Mouse (Mus musculus) heart, embryonic 14.5 days (tissue): Measurements from ENCODE around the gene Olfr1089. TPM values are rescaled to one million over a fixed set of nuclear protein-coding genes. Genes with fewer than 3 reads are reported as not detected.

Experiments
- ATAC-seq: fragments of 200-750 bp; cut with Nextera tagmentation; 2 replicates; pipeline ENCODE4 v1.8.0; 2017; ENCODE audit warnings: low read depth, moderate TSS enrichment; ENCODE audit not compliant: insufficient number of reproducible peaks, insufficient read depth, low FRiP score
- H3K27ac ChIP-seq, 2 experiments: fragments of 200-500 bp in 1 of 2; fragments of 300-500 bp in 1 of 2; sonication (generic) in 1 of 2; replicated peaks in 1 of 2; 2 replicates each; pipeline ENCODE4 v1.5.1; 2012 to 2014; ENCODE audit warnings: low read depth in 2 of 2, low read length in 2 of 2, control low read depth in 1 of 2, mild to moderate bottlenecking in 1 of 2, mixed read lengths in 1 of 2; ENCODE audit not compliant: control insufficient read depth in 1 of 2, insufficient read depth in 1 of 2
- H3K27me3 ChIP-seq: fragments of 300-500 bp; sonication (generic); 2 replicates; pipeline ENCODE4 v1.6.1; 2014; ENCODE audit warnings: mild to moderate bottlenecking, low read length, control low read depth; ENCODE audit not compliant: control insufficient read depth, insufficient read depth
- H3K36me3 ChIP-seq: fragments of 300-500 bp; sonication (generic); 2 replicates; pipeline ENCODE4 v1.6.1; 2014; ENCODE audit warnings: mild to moderate bottlenecking, control low read depth, low read length, mixed read lengths; ENCODE audit not compliant: control insufficient read depth, insufficient read depth
- H3K4me1 ChIP-seq, 2 experiments: fragments of 200-500 bp in 1 of 2; fragments of 300-500 bp in 1 of 2; sonication (generic) in 1 of 2; 2 replicates each; pipeline ENCODE4 v1.6.1; 2012 to 2014; ENCODE audit warnings: low read length in 2 of 2, control low read depth in 1 of 2, mixed read lengths in 1 of 2; ENCODE audit not compliant: control insufficient read depth in 2 of 2, insufficient read depth in 2 of 2
- H3K4me2 ChIP-seq: fragments of 300-500 bp; sonication (generic); 2 replicates; pipeline ENCODE4 v1.6.1; 2014; ENCODE audit warnings: mild to moderate bottlenecking, low read length
- H3K4me3 ChIP-seq, 2 experiments: fragments of 200-500 bp in 1 of 2; fragments of 300-500 bp in 1 of 2; sonication (generic) in 1 of 2; 2 replicates each; pipeline ENCODE4 v1.5.1; 2012 to 2014; ENCODE audit warnings: low read length in 2 of 2, mild to moderate bottlenecking in 2 of 2, control low read depth in 1 of 2, low read depth in 1 of 2, moderate library complexity in 1 of 2; ENCODE audit not compliant: control insufficient read depth in 1 of 2, insufficient read depth in 1 of 2
- H3K9ac ChIP-seq: fragments of 300-500 bp; sonication (generic); 2 replicates; pipeline ENCODE4 v1.6.1; 2014; ENCODE audit warnings: mild to moderate bottlenecking, low read length
- H3K9me3 ChIP-seq: fragments of 300-500 bp; sonication (generic); 2 replicates; pipeline ENCODE4 v1.6.1; 2016; ENCODE audit warnings: low read length, control low read depth; ENCODE audit not compliant: control insufficient read depth
- WGBS: fragments of 180-500 bp; shearing (Covaris S2); extraction: QIAGEN DNeasy Blood & Tissue Kit; methylation state at CpG from one replicate; pipeline ENCODE4 v1.1.7; 2014; 5-methylcytosine and 5-hydroxymethylcytosine counted together
- polyA plus RNA-seq: library from polyadenylated mRNA; unstranded; fragments of >200 nt; fragmentation: Nextera tagmentation; extraction: Ambion mirVana; gene quantifications from 2 replicates; pipeline ENCODE4 v1.2.1, GENCODE M21; 2014

Olfr1089 gene
- polyA plus RNA-seq = not detected in 2 replicates

GRCm38 (mm10) chr2:86733601-86734000, at the start of gene Olfr1089:
TSS of gene Olfr1089 (minus strand) at chr2:86733701.
- H3K4me1 ChIP-seq = no peaks in the 10 kb centered on the region
- H3K9me3 ChIP-seq = no peaks in the 10 kb centered on the region
- H3K36me3 ChIP-seq = no peaks in the 10 kb centered on the region
- H3K4me2 ChIP-seq = no peak within 1 kb of the TSS
- H3K27me3 ChIP-seq = no peaks in the 10 kb centered on the region
- no peak within 1 kb of the TSS for H3K9ac ChIP-seq
- no peak within 1 kb of the TSS for H3K4me3 ChIP-seq
- H3K27ac ChIP-seq = no peak within 1 kb of the TSS
- no peak for ATAC-seq

- no peak within 1 kb of the TSS for H3K9ac ChIP-seq
- 69% methylated on average over 2 of the region's 2 CpGs for WGBS
- no peak for ATAC-seq
- no peak within 1 kb of the TSS for H3K27ac ChIP-seq
- H3K27me3 ChIP-seq = no peaks in the 10 kb centered on the region
- no peaks in the 10 kb centered on the region for H3K9me3 ChIP-seq
- no peaks in the 10 kb centered on the region for H3K4me1 ChIP-seq
- no peak within 1 kb of the TSS for H3K4me2 ChIP-seq
- no peaks in the 10 kb centered on the region for H3K36me3 ChIP-seq
- no peak within 1 kb of the TSS for H3K4me3 ChIP-seq
Measured at GRCm38 (mm10) chr2:86782179-86782578, 48.7 kb upstream of the Olfr1089 start, which contains the start of gene Olfr1093. TSS of gene Olfr1093 (plus strand) at chr2:86782479.

- no peak for ATAC-seq
- Histone ChIP-seq H3K4me3 (no peak overlapping the region), H3K27ac (no peak overlapping the region), H3K27me3 (no peaks in the 10 kb centered on the region), H3K4me2 (no peak overlapping the region), H3K4me1 (no peaks in the 10 kb centered on the region), H3K9me3 (no peaks in the 10 kb centered on the region), H3K36me3 (no peaks in the 10 kb centered on the region), H3K9ac (no peak overlapping the region)
- WGBS = 94% methylated on average over 6 of the region's 6 CpGs
Measured at GRCm38 (mm10) chr2:86761050-86761449, 27.5 kb upstream of the Olfr1089 start.

DNA sequence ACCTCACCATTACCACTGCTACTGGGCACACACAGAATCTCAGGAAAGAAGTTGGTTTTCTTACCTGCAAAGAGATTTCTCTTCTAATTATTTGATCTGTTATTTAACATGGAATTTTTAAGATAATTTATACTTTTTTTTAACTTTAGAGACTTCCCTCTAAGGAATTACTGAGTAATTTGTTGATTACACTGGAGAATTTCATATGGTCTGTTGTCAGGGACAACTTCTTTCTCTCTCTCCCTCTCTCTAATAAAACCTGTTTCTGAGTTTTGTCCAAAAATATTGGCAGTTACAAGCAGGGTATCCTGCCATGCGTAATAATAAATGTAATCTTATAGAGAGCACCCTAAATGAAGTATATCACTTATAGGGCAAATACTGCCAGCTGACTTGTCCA, 25.4 kb upstream of the Olfr1089 start, which contains the start of gene Olfr1090:
TSS of gene Olfr1090 (minus strand) at position 101 of the 400 bp plus-strand sequence.
- ATAC-seq = no peak
- H3K4me1 ChIP-seq = no peaks in the 10 kb centered on the region
- H3K36me3 ChIP-seq = no peaks in the 10 kb centered on the region
- H3K27ac ChIP-seq = no peak within 1 kb of the TSS
- no peak within 1 kb of the TSS for H3K4me3 ChIP-seq
- no peak within 1 kb of the TSS for H3K9ac ChIP-seq
- WGBS = 90% methylated on average over 1 of the region's 1 CpGs
- no peaks in the 10 kb centered on the region for H3K9me3 ChIP-seq
- H3K4me2 ChIP-seq = no peak within 1 kb of the TSS
- no peaks in the 10 kb centered on the region for H3K27me3 ChIP-seq

- Histone ChIP-seq H3K4me1 (no peaks in the 10 kb centered on the region), H3K4me2 (no peak within 1 kb of the TSS), H3K27ac (no peak within 1 kb of the TSS), H3K27me3 (no peaks in the 10 kb centered on the region), H3K36me3 (no peaks in the 10 kb centered on the region), H3K9ac (no peak within 1 kb of the TSS), H3K9me3 (no peaks in the 10 kb centered on the region), H3K4me3 (no peak within 1 kb of the TSS)
- no peak for ATAC-seq
Measured at GRCm38 (mm10) chr2:86698295-86698694, 35.2 kb downstream of the Olfr1089 start, which contains the start of gene Olfr1087. TSS of gene Olfr1087 (minus strand) at chr2:86698395.

Other genes with a start within 250 kb of the Olfr1089 start
- gene Olfr228, start 246.3 kb downstream of the Olfr1089 start, polyA plus RNA-seq = not detected in 2 replicates
- not detected in 2 replicates for gene Olfr1076, start 225.2 kb downstream of the Olfr1089 start, polyA plus RNA-seq
- not detected in 2 replicates for gene Olfr1079, start 191.2 kb downstream of the Olfr1089 start, polyA plus RNA-seq
- not detected in 2 replicates for gene Olfr1080, start 175.5 kb downstream of the Olfr1089 start, polyA plus RNA-seq
- not detected in 2 replicates for gene Olfr1082, start 134.7 kb downstream of the Olfr1089 start, polyA plus RNA-seq
- not detected in 2 replicates for gene Olfr1084, start 94.0 kb downstream of the Olfr1089 start, polyA plus RNA-seq
- not detected in 2 replicates for gene Olfr1085, start 71.7 kb downstream of the Olfr1089 start, polyA plus RNA-seq
- gene Olfr1086, start 53.6 kb downstream of the Olfr1089 start, polyA plus RNA-seq = not detected in 2 replicates
- not detected in 2 replicates for gene Olfr1087, start 35.3 kb downstream of the Olfr1089 start, polyA plus RNA-seq
- not detected in 2 replicates for gene Olfr1090, start 25.3 kb upstream of the Olfr1089 start, polyA plus RNA-seq
- gene Olfr1093, start 48.8 kb upstream of the Olfr1089 start, polyA plus RNA-seq = not detected in 2 replicates
- not detected in 2 replicates for gene Olfr141, start 76.3 kb upstream of the Olfr1089 start, polyA plus RNA-seq
- gene Olfr1094, start 91.0 kb upstream of the Olfr1089 start, polyA plus RNA-seq = not detected in 2 replicates
- not detected in 2 replicates for gene Olfr1095, start 118.0 kb upstream of the Olfr1089 start, polyA plus RNA-seq
- not detected in 2 replicates for gene Gm13723, start 141.1 kb upstream of the Olfr1089 start, polyA plus RNA-seq
- gene Olfr1097, start 158.5 kb upstream of the Olfr1089 start, polyA plus RNA-seq = not detected in 2 replicates
- gene Olfr1098, start 190.8 kb upstream of the Olfr1089 start, polyA plus RNA-seq = not detected in 2 replicates
- gene Olfr1099, start 227.0 kb upstream of the Olfr1089 start, polyA plus RNA-seq = not detected in 2 replicates
- gene Olfr1100, start 246.3 kb upstream of the Olfr1089 start, polyA plus RNA-seq = not detected in 2 replicates